Mouse (Mus musculus): ENCODE measurements at regions not wholly inside any gene's neighbourhood (a gene's known extent, or its start where the extent isn't known, plus 50 kb on each side); places are given as distances from the start of the nearest gene placed in this dataset.

GRCm38 (mm10) chr19:21031768-21032308, 77.8 kb upstream of the Tmc1 start:
- Histone ChIP-seq H3K4me3 (ENCODE audit: low read depth, low read length) (no peak overlapping the region), H3K9me3 (ENCODE audit: control insufficient read depth, low read length) (no peaks in the 10 kb centered on the region), H3K27me3 (ENCODE audit: control insufficient read depth, insufficient read depth, low read length) (no peaks in the 10 kb centered on the region), H3K4me1 (ENCODE audit: control insufficient read depth, insufficient read depth, low read length) (no peaks in the 10 kb centered on the region; the same call in 1 of the 2 replicates), H3K36me3 (ENCODE audit: control insufficient read depth, insufficient read depth, low read length) (no peaks in the 10 kb centered on the region), H3K9ac (ENCODE audit: low read length) (no peak overlapping the region), H3K4me2 (no peak overlapping the region), H3K27ac (ENCODE audit: low read depth, low read length) (no peak overlapping the region)
- ATAC-seq (ENCODE audit: low FRiP score) (no peak), DNase-seq (ENCODE audit: low spot score, missing footprints) (peak; percentile 35)
- WGBS, result 90% methylated on average over 4 of the region's 4 CpGs

- no peak for DNase-seq (ENCODE audit: low spot score, missing footprints)
- Histone ChIP-seq H3K9ac (ENCODE audit: low read length) (no peak overlapping the region), H3K4me3 (ENCODE audit: low read depth, low read length) (no peak overlapping the region), H3K36me3 (ENCODE audit: control insufficient read depth, insufficient read depth, low read length) (no peaks in the 10 kb centered on the region), H3K27me3 (ENCODE audit: control insufficient read depth, insufficient read depth, low read length) (no peaks in the 10 kb centered on the region), H3K27ac (ENCODE audit: low read depth, low read length) (no peak overlapping the region), H3K4me1 (ENCODE audit: control insufficient read depth, insufficient read depth, low read length) (no peaks in the 10 kb centered on the region), H3K9me3 (ENCODE audit: control insufficient read depth, low read length) (no peaks in the 10 kb centered on the region), H3K4me2 (no peak overlapping the region)
- 85% methylated on average over 5 of the region's 5 CpGs for WGBS
- no peak for ATAC-seq (ENCODE audit: low FRiP score)
These were observed 77.0 kb upstream of the Tmc1 start for GRCm38 (mm10) chr19:21030971-21031370.

GRCm38 (mm10) chr19:21028981-21029380, 75.0 kb upstream of the Tmc1 start:
- no peak overlapping the region for H3K4me3 ChIP-seq (ENCODE audit: low read depth, low read length)
- no peak overlapping the region for H3K4me2 ChIP-seq
- H3K9me3 ChIP-seq (ENCODE audit: control insufficient read depth, low read length), result no peaks in the 10 kb centered on the region
- ATAC-seq (ENCODE audit: low FRiP score) (no peak), DNase-seq (ENCODE audit: low spot score, missing footprints) (no peak)
- H3K4me1 ChIP-seq (ENCODE audit: control insufficient read depth, insufficient read depth, low read length), result no peaks in the 10 kb centered on the region
- 98% methylated on average over 3 of the region's 3 CpGs for WGBS
- H3K36me3 ChIP-seq (ENCODE audit: control insufficient read depth, insufficient read depth, low read length), result no peaks in the 10 kb centered on the region
- no peaks in the 10 kb centered on the region for H3K27me3 ChIP-seq (ENCODE audit: control insufficient read depth, insufficient read depth, low read length)
- H3K9ac ChIP-seq (ENCODE audit: low read length), result no peak overlapping the region
- H3K27ac ChIP-seq (ENCODE audit: low read depth, low read length), result no peak overlapping the region

- H3K4me2 ChIP-seq, result no peak overlapping the region
- no peaks in the 10 kb centered on the region for H3K36me3 ChIP-seq (ENCODE audit: control insufficient read depth, insufficient read depth, low read length)
- H3K27me3 ChIP-seq (ENCODE audit: control insufficient read depth, insufficient read depth, low read length), result no peaks in the 10 kb centered on the region
- H3K4me3 ChIP-seq (ENCODE audit: low read depth, low read length), result no peak overlapping the region
- 83% methylated on average over 8 of the region's 10 CpGs for WGBS
- no peak overlapping the region for H3K9ac ChIP-seq (ENCODE audit: low read length)
- no peak for ATAC-seq (ENCODE audit: low FRiP score)
- no peaks in the 10 kb centered on the region for H3K9me3 ChIP-seq (ENCODE audit: control insufficient read depth, low read length)
- H3K4me1 ChIP-seq (ENCODE audit: control insufficient read depth, insufficient read depth, low read length), result no peaks in the 10 kb centered on the region
- H3K27ac ChIP-seq (ENCODE audit: low read depth, low read length), result no peak overlapping the region
- DNase-seq (ENCODE audit: low spot score, missing footprints), result no peak
These were observed 58.4 kb upstream of the Tmc1 start for GRCm38 (mm10) chr19:21012391-21012790.

- Histone ChIP-seq H3K27me3 (ENCODE audit: control insufficient read depth, insufficient read depth, low read length) (no peaks in the 10 kb centered on the region), H3K4me2 (no peak overlapping the region), H3K4me3 (ENCODE audit: low read depth, low read length) (no peak overlapping the region), H3K36me3 (ENCODE audit: control insufficient read depth, insufficient read depth, low read length) (no peaks in the 10 kb centered on the region), H3K27ac (ENCODE audit: low read depth, low read length) (no peak overlapping the region), H3K4me1 (ENCODE audit: control insufficient read depth, insufficient read depth, low read length) (no peaks in the 10 kb centered on the region), H3K9ac (ENCODE audit: low read length) (no peak overlapping the region), H3K9me3 (ENCODE audit: control insufficient read depth, low read length) (no peaks in the 10 kb centered on the region)
- ATAC-seq (ENCODE audit: low FRiP score), result no peak
- no peak for DNase-seq (ENCODE audit: low spot score, missing footprints)
- 93% methylated on average over 2 of the region's 2 CpGs for WGBS
These were observed 55.6 kb upstream of the Tmc1 start for GRCm38 (mm10) chr19:21009607-21010006.

- Histone ChIP-seq H3K36me3 (ENCODE audit: control insufficient read depth, insufficient read depth, low read length) (no peaks in the 10 kb centered on the region), H3K9ac (ENCODE audit: low read length) (no peak overlapping the region), H3K4me2 (no peak overlapping the region), H3K9me3 (ENCODE audit: control insufficient read depth, low read length) (no peaks in the 10 kb centered on the region), H3K27me3 (ENCODE audit: control insufficient read depth, insufficient read depth, low read length) (no peaks in the 10 kb centered on the region), H3K4me1 (ENCODE audit: control insufficient read depth, insufficient read depth, low read length) (no peaks in the 10 kb centered on the region), H3K4me3 (ENCODE audit: low read depth, low read length) (no peak overlapping the region), H3K27ac (ENCODE audit: low read depth, low read length) (no peak overlapping the region)
- WGBS, result 82% methylated on average over 2 of the region's 2 CpGs
- DNase-seq (ENCODE audit: low spot score, missing footprints), result no peak
- no peak for ATAC-seq (ENCODE audit: low FRiP score)
These were observed 50.4 kb upstream of the Tmc1 start for GRCm38 (mm10) chr19:21004411-21004810.

Data from midbrain, embryonic 11.5 days (tissue).